Mouse (Mus musculus) stomach, postnatal 0 days (tissue): Measurements from ENCODE around the gene Gpr174.

Experiments used
- CTCF ChIP-seq: IDR thresholded peaks from 2 replicates; pipeline ENCODE4 v1.5.1; 2016; ENCODE audit warnings: antibody characterized with exemption, low read depth, mild to moderate bottlenecking, moderate library complexity
- EP300 ChIP-seq: optimal IDR thresholded peaks from 2 replicates; pipeline ENCODE3; 2016; ENCODE audit warnings: antibody characterized with exemption

DNA sequence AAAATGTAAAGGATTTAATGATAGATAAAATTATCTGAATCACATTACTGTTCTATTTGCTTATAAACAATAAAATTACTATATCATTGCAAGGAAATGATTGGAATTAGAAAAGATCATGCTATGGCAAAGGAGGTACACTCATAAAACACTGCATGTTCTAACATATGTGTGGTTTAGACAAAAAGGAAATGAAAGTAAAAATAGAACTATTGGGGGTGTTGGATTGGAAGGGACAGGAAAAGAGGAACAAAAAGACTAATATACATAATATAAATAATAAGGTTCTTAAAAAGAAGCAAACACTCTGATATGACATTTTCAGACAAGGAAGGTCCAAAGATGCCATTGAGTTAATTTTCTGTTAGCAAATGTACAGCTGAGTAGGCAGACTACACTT, 43.1 kb downstream of the Gpr174 start:
- TF ChIP-seq CTCF (no peak), EP300 (no peak)
